Mouse (Mus musculus): ENCODE measurements around the gene Babam2.

- TF ChIP-seq EP300 (IDR thresholded peaks at IDR 0.05; ENCODE audit: low read depth) (no peak), CTCF (IDR thresholded peaks at IDR 0.05; ENCODE audit: low read depth) (no peak)
These were observed 165.4 kb downstream of the Babam2 start for GRCm38 (mm10) chr5:31862753-31863468.
